Mouse (Mus musculus) MEL (cell line): ENCODE measurements around the gene Pole3. TPM values are rescaled to one million over a fixed set of nuclear protein-coding genes. Genes with fewer than 3 reads are reported as not detected.

Experiments used
- DNase-seq: peaks from one replicate; pipeline ENCODE4 v3.0.0; 2011; ENCODE audit warnings: low read depth, low spot score
- H3K27ac ChIP-seq: 2 replicates; pipeline ENCODE4 v1.5.1; 2012; ENCODE audit warnings: low read depth, mild to moderate bottlenecking, control low read depth, low read length, moderate library complexity; ENCODE audit not compliant: control insufficient read depth
- H3K27me3 ChIP-seq, 2 experiments: fragments of 150-350 bp in 1 of 2; sonication (generic) in 1 of 2; 2 replicates each; pipeline ENCODE4 v1.6.1; 2012; ENCODE audit warnings: low read length in 2 of 2, mild to moderate bottlenecking in 2 of 2, improper control_type of control experiment in 1 of 2, moderate library complexity in 1 of 2; ENCODE audit not compliant: insufficient read depth in 2 of 2, control insufficient read depth in 1 of 2
- H3K36me3 ChIP-seq, 2 experiments: 2 replicates each; pipeline ENCODE4 v1.6.1; 2012 to 2014; ENCODE audit warnings: low read length in 2 of 2, improper control_type of control experiment in 1 of 2, inconsistent platforms in 1 of 2, mild to moderate bottlenecking in 1 of 2; ENCODE audit not compliant: insufficient read depth in 2 of 2, control insufficient read depth in 1 of 2
- H3K4me1 ChIP-seq, 2 experiments: fragments of 150-350 bp in 1 of 2; sonication (generic) in 1 of 2; 2 replicates each; pipeline ENCODE4 v1.6.1; 2012; ENCODE audit warnings: low read length in 2 of 2, improper control_type of control experiment in 1 of 2, mild to moderate bottlenecking in 1 of 2; ENCODE audit not compliant: insufficient read depth in 2 of 2, control insufficient read depth in 1 of 2
- H3K4me3 ChIP-seq, 2 experiments: fragments of 150-350 bp in 1 of 2; sonication (generic) in 1 of 2; 2 replicates each; pipeline ENCODE4 v1.5.1; 2012; ENCODE audit warnings: low read depth in 2 of 2, low read length in 2 of 2, mild to moderate bottlenecking in 2 of 2, moderate library complexity in 2 of 2, control low read depth in 1 of 2, improper control_type of control experiment in 1 of 2; ENCODE audit not compliant: control insufficient read depth in 1 of 2, insufficient read depth in 1 of 2
- H3K79me2 ChIP-seq: 2 replicates; pipeline ENCODE4 v1.6.1; 2012; ENCODE audit warnings: mild to moderate bottlenecking, low read length, moderate library complexity; ENCODE audit not compliant: control insufficient read depth, poor library complexity, insufficient read depth
- H3K9ac ChIP-seq: 2 replicates; pipeline ENCODE4 v1.6.1; 2012; ENCODE audit warnings: low read depth, mild to moderate bottlenecking, control low read depth, low read length, moderate library complexity; ENCODE audit not compliant: control insufficient read depth, poor library complexity, severe bottlenecking
- H3K9me3 ChIP-seq: fragments of 150-350 bp; sonication (generic); replicated peaks from 2 replicates; pipeline ENCODE4 v1.6.1; 2012; ENCODE audit warnings: mild to moderate bottlenecking, low read length, improper control_type of control experiment, moderate library complexity; ENCODE audit not compliant: insufficient read depth
- CHD1 ChIP-seq: IDR thresholded peaks from 2 replicates; pipeline ENCODE4 v1.6.1; 2012; ENCODE audit warnings: low read depth, mild to moderate bottlenecking, inconsistent platforms, low read length, improper control_type of control experiment
- CHD2 ChIP-seq: IDR thresholded peaks from 2 replicates; pipeline ENCODE4 v1.6.1; 2011; ENCODE audit warnings: low read length, improper control_type of control experiment
- CTCF ChIP-seq, 3 experiments: IDR thresholded peaks in 2 of 3; conservative IDR thresholded peaks in 1 of 3; 2 replicates each; pipeline ENCODE4 v1.5.1; 2011 to 2012; ENCODE audit warnings: low read length in 3 of 3, low read depth in 2 of 3, mild to moderate bottlenecking in 2 of 3, improper control_type of control experiment in 1 of 3, inconsistent platforms in 1 of 3, mixed read lengths in 1 of 3, moderate library complexity in 1 of 3; ENCODE audit not compliant: control insufficient read depth in 1 of 3, insufficient read depth in 1 of 3, poor library complexity in 1 of 3, severe bottlenecking in 1 of 3
- E2F4 ChIP-seq: IDR thresholded peaks from 2 replicates; pipeline ENCODE4 v1.6.1; 2011; ENCODE audit warnings: low read depth, low read length, improper control_type of control experiment, borderline replicate concordance
- ELF1 ChIP-seq: IDR thresholded peaks from 2 replicates; pipeline ENCODE4 v1.6.1; 2014; ENCODE audit warnings: low read depth, mild to moderate bottlenecking, inconsistent platforms, low read length, improper control_type of control experiment, moderate library complexity
- ETS1 ChIP-seq: IDR thresholded peaks from 2 replicates; pipeline ENCODE4 v1.6.1; 2012; ENCODE audit warnings: low read depth, mild to moderate bottlenecking, inconsistent platforms, low read length, improper control_type of control experiment, moderate library complexity
- GATA1 ChIP-seq: IDR thresholded peaks from 2 replicates; pipeline ENCODE4 v1.6.1; 2011; ENCODE audit warnings: low read depth, low read length, improper control_type of control experiment
- KAT2A ChIP-seq: conservative IDR thresholded peaks from 2 replicates; pipeline ENCODE4 v1.6.1; 2012; ENCODE audit warnings: low read depth, low read length, improper control_type of control experiment, inconsistent platforms
- MAFK ChIP-seq: IDR thresholded peaks from 2 replicates; pipeline ENCODE4 v1.6.1; 2011; ENCODE audit warnings: low read depth, mild to moderate bottlenecking, low read length, improper control_type of control experiment, borderline replicate concordance
- MAZ ChIP-seq: IDR thresholded peaks from 2 replicates; pipeline ENCODE4 v1.6.1; 2012; ENCODE audit warnings: low read depth, mild to moderate bottlenecking, inconsistent platforms, low read length, improper control_type of control experiment
- MXI1 ChIP-seq: IDR thresholded peaks from 2 replicates; pipeline ENCODE4 v1.6.1; 2011; ENCODE audit warnings: mild to moderate bottlenecking, low read depth, low read length, improper control_type of control experiment
- NELFE ChIP-seq: IDR thresholded peaks from 2 replicates; pipeline ENCODE4 v1.6.1; 2011; ENCODE audit warnings: low read depth, low read length, improper control_type of control experiment
- POLR2AphosphoS2 ChIP-seq: IDR thresholded peaks from 2 replicates; pipeline ENCODE4 v1.6.1; 2011; ENCODE audit warnings: low read length, improper control_type of control experiment
- RAD21 ChIP-seq: IDR thresholded peaks from 2 replicates; pipeline ENCODE4 v1.6.1; 2011; ENCODE audit warnings: mild to moderate bottlenecking, low read depth, low read length, improper control_type of control experiment
- SIN3A ChIP-seq: IDR thresholded peaks from 2 replicates; pipeline ENCODE4 v1.6.1; 2012; ENCODE audit warnings: low read length, improper control_type of control experiment, inconsistent platforms
- TAL1 ChIP-seq: IDR thresholded peaks from 2 replicates; pipeline ENCODE4 v1.6.1; 2012; ENCODE audit warnings: mild to moderate bottlenecking, inconsistent platforms, low read length, moderate library complexity, mixed read lengths
- UBTF ChIP-seq: IDR thresholded peaks from 2 replicates; pipeline ENCODE4 v1.6.1; 2012; ENCODE audit warnings: low read depth, mild to moderate bottlenecking, inconsistent platforms, low read length, improper control_type of control experiment, moderate library complexity, borderline replicate concordance; ENCODE audit not compliant: insufficient read depth
- USF2 ChIP-seq, 2 experiments: IDR thresholded peaks; 2 replicates each; pipeline ENCODE4 v1.6.1; 2011 to 2012; ENCODE audit warnings: improper control_type of control experiment in 2 of 2, low read length in 2 of 2, borderline replicate concordance in 1 of 2, inconsistent platforms in 1 of 2, low read depth in 1 of 2, mild to moderate bottlenecking in 1 of 2; ENCODE audit not compliant: insufficient read depth in 1 of 2
- ZKSCAN1 ChIP-seq: IDR thresholded peaks from 2 replicates; pipeline ENCODE4 v1.6.1; 2012; ENCODE audit warnings: low read depth, mild to moderate bottlenecking, inconsistent platforms, low read length, improper control_type of control experiment, moderate library complexity
- ZNF384 ChIP-seq: IDR thresholded peaks from 2 replicates; pipeline ENCODE4 v1.6.1; 2012; ENCODE audit warnings: low read depth, mild to moderate bottlenecking, inconsistent platforms, low read length, improper control_type of control experiment
- polyA plus RNA-seq, 2 experiments: library from polyadenylated mRNA; stranded (reverse) in 1 of 2; unstranded in 1 of 2; fragments of >175 nt in 1 of 2; fragments of >200 nt in 1 of 2; gene quantifications; 2 replicates each; pipeline versions ENCODE4 v1.2.1 to v1.2.4; 2012; ENCODE audit warnings: low replicate concordance in 2 of 2, low read depth in 1 of 2; ENCODE audit not compliant: insufficient read length in 2 of 2, insufficient read depth in 1 of 2, missing spikeins in 1 of 2
- total RNA-seq: library from RNA; depleted of rRNA; stranded (reverse); fragments of 300-350 nt; gene quantifications from 2 replicates; pipeline ENCODE4 v1.2.3, GENCODE M21; 2012

Gene Pole3
- total and polyA plus RNA-seq, 3 experiments, result 63.6 to 103 TPM; not detected in 1

DNA sequence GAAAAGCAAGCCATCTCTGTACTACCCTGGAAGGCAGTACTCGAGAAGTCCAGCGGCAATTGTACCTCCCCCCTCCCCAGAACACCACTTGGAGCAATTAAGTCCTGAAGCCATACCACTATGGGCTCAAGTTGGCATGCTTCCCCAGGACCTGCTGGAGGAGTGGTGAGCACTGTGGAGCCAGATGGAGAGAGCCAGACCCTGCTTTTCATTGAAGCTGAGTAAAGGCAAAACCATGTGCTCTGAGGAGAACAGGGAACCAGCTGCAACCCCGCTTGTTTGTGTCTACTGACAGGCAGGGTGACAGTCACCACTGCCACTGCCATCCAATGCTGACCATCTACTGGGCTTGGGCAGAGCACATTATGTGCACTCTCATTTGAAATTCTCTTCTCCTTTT lies 16.9 kb upstream of the Pole3 start:
- Histone ChIP-seq H3K4me3 (no peak overlapping the region), H3K27ac (no peak overlapping the region), H3K9me3 (no peaks in the 10 kb centered on the region), H3K9ac (no peak overlapping the region), H3K79me2 (no peaks in the 10 kb centered on the region), H3K4me1 (no peaks in the 10 kb centered on the region), H3K27me3 (peaks cover 0 to 4% of the 10 kb centered on the region in 2 experiments; a peak in 2 of 4 replicates), H3K36me3 (no peaks in the 10 kb centered on the region)
- no peak for DNase-seq
- TF ChIP-seq RAD21 (no peak), GATA1 (no peak), USF2 (IDR thresholded peaks at IDR 0.05; ENCODE audit: borderline replicate concordance in 1 of 2, insufficient read depth in 1 of 2, low read depth in 1 of 2, low read length in 2 of 2) (no peak), ELF1 (no peak), MAZ (no peak), E2F4 (no peak), MXI1 (no peak), ETS1 (no peak), CHD2 (no peak), MAFK (no peak)

- Histone ChIP-seq H3K9ac (no peak overlapping the region), H3K36me3 (no peaks in the 10 kb centered on the region), H3K27ac (no peak overlapping the region), H3K79me2 (no peaks in the 10 kb centered on the region), H3K9me3 (no peaks in the 10 kb centered on the region), H3K4me1 (no peaks in the 10 kb centered on the region), H3K27me3 (no peaks in the 10 kb centered on the region; a peak in 1 of 4 replicates), H3K4me3 (no peak overlapping the region)
- DNase-seq, result no peak
- TF ChIP-seq USF2 (IDR thresholded peaks at IDR 0.05; ENCODE audit: borderline replicate concordance in 1 of 2, insufficient read depth in 1 of 2, low read depth in 1 of 2, low read length in 2 of 2) (no peak), SIN3A (no peak), CTCF (IDR thresholded peaks at IDR 0.05 in 2 of 3, conservative IDR thresholded peaks at IDR 0.05 in 1 of 3; ENCODE audit: control insufficient read depth in 1 of 3, insufficient read depth in 1 of 3, low read depth in 2 of 3, low read length in 3 of 3, poor library complexity in 1 of 3, severe bottlenecking in 1 of 3) (no peak), MAFK (no peak), CHD1 (no peak), NELFE (no peak), POLR2AphosphoS2 (no peak), ZNF384 (no peak), KAT2A (no peak), UBTF (no peak), ZKSCAN1 (no peak), TAL1 (no peak)
Observed at GRCm38 (mm10) chr4:62533729-62534128, 8.9 kb upstream of the Pole3 start.
